Comparison of ENCODE assay signal across 18 mouse cellular contexts in the genomic region with DNA sequence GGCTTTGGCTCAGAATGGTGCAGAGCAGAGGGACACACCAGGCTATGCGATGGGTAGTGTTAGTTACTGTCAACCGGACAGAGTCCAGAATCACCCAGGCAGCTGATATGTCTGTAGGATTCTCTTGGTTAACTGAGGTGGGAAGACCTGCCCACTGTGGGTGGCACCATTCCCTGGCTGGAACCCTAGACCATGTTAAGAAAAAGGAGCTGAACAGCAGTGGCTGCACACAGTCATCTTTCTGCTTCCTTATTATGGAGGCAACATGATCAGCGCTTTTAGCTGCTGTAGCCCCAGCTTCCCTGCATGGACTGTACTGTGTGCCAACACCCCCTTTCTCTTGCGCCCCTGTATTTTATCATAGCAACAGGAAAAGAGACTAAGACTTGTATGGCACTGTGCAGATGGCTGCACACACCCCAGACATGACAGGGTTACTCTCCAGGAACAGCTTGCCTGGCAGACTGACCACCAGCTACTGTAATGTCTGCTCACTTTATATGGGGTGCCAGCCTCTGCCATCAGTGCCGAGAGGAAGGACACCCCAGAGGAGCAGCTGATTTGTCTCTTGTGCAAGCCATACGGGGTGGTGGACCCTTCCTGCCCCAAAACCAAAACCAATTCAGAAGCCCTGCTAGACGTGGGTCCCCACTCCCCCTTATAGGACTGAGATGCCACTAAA. TPM values are rescaled to one million over a fixed set of nuclear protein-coding genes. Genes with fewer than 3 reads are reported as not detected.
DNase-seq lines count a peak whose midpoint lies in the region; ATAC-seq lines count a peak whose summit lies in the region.
"Had no signal": no experiment of that assay in that cellular context is flagged by ENCODE, and none has a peak within 500 bp of the region (broad histone marks: within the 10 kb centered on the region; RNA-seq: fewer than 3 reads in every experiment).

No protein-coding gene starts in this region.

- no peak for ATAC-seq in activated CD4-positive, CD25-positive, alpha-beta regulatory T cell, adult 4 months
- ATAC-seq: forebrain, embryonic 16.5 days; hindbrain, postnatal 0 days; Patski had no signal

- peak; percentile 58 to 71 for DNase-seq in cerebellum, adult 18-20 months
- no peak for DNase-seq in cerebellum, postnatal 4 days (ENCODE audit: low spot score in 2 of 2)
- peak; percentile 84 for DNase-seq in brain, adult 2 months (ENCODE audit: low read depth, low spot score)
- peak; percentile 80 for DNase-seq in cerebellum, adult 9-11 months
- DNase-seq in cerebellum, postnatal 36 days = peak; percentile 59 to 68
- no peak for DNase-seq in spleen, postnatal 14 days (ENCODE audit: low spot score in 2 of 2)
- DNase-seq: adrenal gland, adult 2 months; adrenal gland, postnatal 25 days; gastrocnemius, postnatal 10 days; heart, adult 18-20 months; heart, postnatal 10 days; heart, postnatal 4 days; kidney, adult 11 months had no signal

RNA-seq across cellular contexts. Expression of gene Ppp5c, which starts 15.7 kb away (rescaled TPM):
- 10 to 100 TPM; 49.6 to 63.3 TPM for polyA plus RNA-seq in activated CD4-positive, CD25-positive, alpha-beta regulatory T cell, adult 4 months (2017; shearing (Covaris generic))

RNA-seq across cellular contexts. Expression of gene Ccdc8, which starts 19.5 kb away (rescaled TPM):
- polyA plus RNA-seq in activated CD4-positive, CD25-positive, alpha-beta regulatory T cell, adult 4 months (2017; shearing (Covaris generic)) = under 1 TPM in 1 of 2 experiments, not detected in 1; 0.16 TPM

RNA-seq across cellular contexts. Expression of gene Gm42372, which starts 29.2 kb away (rescaled TPM):
- 1 to 10 TPM; 3.6 to 4.2 TPM for polyA plus RNA-seq in activated CD4-positive, CD25-positive, alpha-beta regulatory T cell, adult 4 months (2017; shearing (Covaris generic))
- polyA plus RNA-seq: C2C12 had no signal

RNA-seq across cellular contexts. Expression of gene Hif3a, which starts 50.2 kb away (rescaled TPM):
- polyA plus RNA-seq in activated CD4-positive, CD25-positive, alpha-beta regulatory T cell, adult 4 months (2017; shearing (Covaris generic)) = under 1 TPM; 0.32 to 0.49 TPM
- polyA plus RNA-seq: C2C12 had no signal

RNA-seq across cellular contexts. Expression of gene Pnmal1, which starts 52.6 kb away (rescaled TPM):
- not detected for polyA plus RNA-seq in activated CD4-positive, CD25-positive, alpha-beta regulatory T cell, adult 4 months (2017; shearing (Covaris generic))
- polyA plus RNA-seq: C2C12, Patski had no signal

Comparison
In these comparisons a context has a peak if more than half of its experiments do, and no peak if none do; other contexts are left out.
1. DNase-seq: peak in cerebellum, adult 18-20 months (2 of 2), brain, adult 2 months (single experiment), cerebellum, adult 9-11 months (single experiment) and cerebellum, postnatal 36 days (2 of 2); none in cerebellum, postnatal 4 days (0 of 2) and spleen, postnatal 14 days (0 of 2).